Mouse (Mus musculus): ENCODE data around the gene Cbl. TPM values are rescaled to one million over a fixed set of nuclear protein-coding genes. Genes with fewer than 3 reads are reported as not detected.
A peak's percentile ranks its signal among the peaks of the same experiment; 100 is the strongest.

The Cbl gene
- polyA plus RNA-seq, 1 experiment from 2014 or later: 20.2 TPM

GRCm38 (mm10) chr9:44147290-44147689 is 86.6 kb downstream of the Cbl start:
- peak; percentile 48 for TF ChIP-seq CTCF (IDR thresholded peaks at IDR 0.05)
- no peaks in the 10 kb centered on the region for H3K27me3 ChIP-seq
- in situ Hi-C loops (cut with MboI; ENCODE audit: low pct_unique_long_range_greater_than_20kb): no loop called here
- DNase-seq (ENCODE audit: low read depth, low spot score) (no peak), ATAC-seq (no peak)
- ChIA-PET POLR2A (interaction anchor here (0.7 kb wide), 1 partner anchor 172 kb away, joined by 4 read pairs; no protein-coding TSS in a partner anchor), CTCF (interaction anchor here (1.6 to 1.8 kb wide), 3 partner anchors 9 to 28 kb away, joined by 4 to 5 read pairs (median 5); no protein-coding TSS in a partner anchor)

DNA sequence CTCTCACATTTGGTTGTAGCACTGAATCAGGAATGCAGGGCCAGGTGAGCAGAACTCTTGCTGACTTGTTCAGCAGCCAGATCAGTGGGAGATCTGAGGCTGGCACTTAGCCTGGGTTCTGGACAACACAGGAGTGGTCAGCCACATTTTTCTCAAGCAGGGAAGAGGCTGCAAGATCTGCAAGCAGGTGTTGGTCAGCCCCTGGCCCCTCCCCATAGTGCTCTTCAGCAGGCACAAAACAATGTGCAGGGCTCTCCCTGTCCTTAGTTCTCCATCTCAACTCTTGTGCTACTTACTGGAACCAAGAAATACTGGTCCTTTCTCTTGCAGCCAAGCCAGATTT is 89.2 kb downstream of the Cbl start:
- CTCF ChIA-PET: no interaction called here
- no peak for TF ChIP-seq CTCF (IDR thresholded peaks at IDR 0.05)
- POLR2A ChIA-PET: no interaction called here

DNA sequence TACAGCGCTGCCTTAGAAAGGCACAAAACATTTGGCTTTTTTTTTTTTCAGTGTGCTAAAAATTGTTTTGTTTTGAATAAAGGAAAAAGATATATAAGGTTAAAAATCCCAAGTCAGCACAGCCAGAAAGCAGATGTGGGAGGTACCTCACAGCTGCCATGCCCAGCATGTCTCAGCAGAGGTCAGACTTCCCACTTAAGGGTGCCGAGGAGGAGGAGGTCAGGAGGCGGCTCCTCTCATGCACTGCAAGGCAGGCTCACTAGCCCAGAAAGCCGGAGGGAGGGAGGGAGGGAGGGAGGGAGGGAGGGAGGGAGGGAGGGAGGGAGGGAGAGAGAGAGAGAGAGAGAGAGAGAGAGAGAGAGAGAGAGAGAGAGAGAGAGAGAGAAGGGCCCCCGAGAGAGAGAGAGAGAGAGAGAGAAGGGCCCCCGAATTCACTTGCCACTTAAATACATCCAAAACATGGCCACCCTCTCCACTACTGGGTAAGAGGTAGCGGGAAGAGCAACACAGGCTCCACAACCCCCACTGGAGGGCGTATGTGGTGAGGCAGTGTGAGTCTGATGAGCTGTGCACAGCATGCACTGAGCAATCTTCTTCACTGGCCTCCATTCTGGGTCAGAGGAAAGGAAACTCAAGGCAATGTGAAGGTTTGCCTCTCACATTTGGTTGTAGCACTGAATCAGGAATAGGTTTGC is 89.7 kb downstream of the Cbl start:
- in situ Hi-C loops (cut with MboI; ENCODE audit: low pct_unique_long_range_greater_than_20kb): no loop called here
- ChIA-PET POLR2A (interaction anchor here (1.7 kb wide), 1 partner anchor 9 kb away, joined by 4 read pairs; no protein-coding TSS in a partner anchor), CTCF (no interaction called here)
- ATAC-seq: no peak
- TF ChIP-seq CTCF (IDR thresholded peaks at IDR 0.05): no peak
- no peaks in the 10 kb centered on the region for H3K27me3 ChIP-seq
- DNase-seq (ENCODE audit: low read depth, low spot score): no peak

More for the DNA sequence above, 89.2 kb downstream of the Cbl start:
- no peak for ATAC-seq
- no peaks in the 10 kb centered on the region for H3K27me3 ChIP-seq
- no peak for DNase-seq (ENCODE audit: low read depth, low spot score)
- in situ Hi-C loops (cut with MboI; ENCODE audit: low pct_unique_long_range_greater_than_20kb): no loop called here

DNA sequence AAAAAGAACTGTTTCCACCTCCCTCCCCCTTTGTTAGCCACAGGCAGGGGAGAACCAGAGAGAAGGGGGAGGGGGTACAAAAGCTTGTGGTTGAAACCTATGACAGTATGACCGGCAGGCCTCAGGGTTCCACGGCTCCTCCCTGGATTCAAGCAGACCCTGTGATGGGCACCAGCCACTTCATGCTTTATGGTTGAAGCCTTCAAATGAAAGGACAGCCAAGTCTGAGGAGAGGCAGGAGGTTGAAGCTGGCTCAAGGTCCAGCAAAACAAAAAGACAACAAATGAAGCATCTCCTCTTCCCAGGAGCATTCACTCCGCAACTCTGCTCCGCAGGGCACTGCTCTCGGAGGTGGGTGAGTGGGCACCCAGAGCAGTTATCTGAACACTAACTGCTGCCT is 90.4 kb downstream of the Cbl start:
- CTCF ChIA-PET: no interaction called here

DNA sequence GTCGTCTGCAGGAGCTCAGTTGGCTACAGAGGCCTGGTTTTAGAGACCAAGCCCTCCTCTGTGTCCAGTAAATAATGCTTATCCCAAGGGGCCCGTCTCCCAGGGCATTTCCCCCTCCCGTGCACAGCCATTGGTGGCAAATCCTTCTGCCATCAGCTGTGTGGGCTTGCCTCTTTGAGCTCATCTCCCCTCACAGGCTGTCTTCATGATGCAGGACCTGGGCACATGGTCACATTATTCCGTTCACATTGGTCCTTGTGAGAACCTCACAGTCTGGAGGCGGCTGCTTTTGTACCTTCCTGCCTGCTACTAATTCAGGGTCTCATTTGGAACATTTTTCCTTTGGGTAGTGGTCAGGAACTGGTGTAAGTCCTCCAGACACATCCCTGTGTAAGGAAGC is 91.9 kb downstream of the Cbl start:
- in situ Hi-C loops (cut with MboI; ENCODE audit: low pct_unique_long_range_greater_than_20kb): no loop called here
- H3K27me3 ChIP-seq: no peaks in the 10 kb centered on the region
- no peak for TF ChIP-seq CTCF (IDR thresholded peaks at IDR 0.05)
- ChIA-PET CTCF (interaction anchor here (1.4 to 1.5 kb wide), 3 partner anchors 16 to 92 kb away, joined by 3 to 4 read pairs (median 4); partner anchors contain the start of gene Cbl), POLR2A (no interaction called here)
- DNase-seq (ENCODE audit: low read depth, low spot score): no peak
- ATAC-seq: no peak

More for the DNA sequence above, 90.4 kb downstream of the Cbl start:
- no peak for ATAC-seq
- H3K27me3 ChIP-seq: no peaks in the 10 kb centered on the region
- in situ Hi-C loops (cut with MboI; ENCODE audit: low pct_unique_long_range_greater_than_20kb): no loop called here
- DNase-seq (ENCODE audit: low read depth, low spot score): no peak
- TF ChIP-seq CTCF (IDR thresholded peaks at IDR 0.05): no peak
- POLR2A ChIA-PET: interaction anchor here (1.7 kb wide), 1 partner anchor 10 kb away, joined by 4 read pairs; no protein-coding TSS in a partner anchor

- no peak for TF ChIP-seq CTCF (IDR thresholded peaks at IDR 0.05)
- no peak for ATAC-seq
- no peaks in the 10 kb centered on the region for H3K27me3 ChIP-seq
- in situ Hi-C loops (cut with MboI; ENCODE audit: low pct_unique_long_range_greater_than_20kb): no loop called here
- no peak for DNase-seq (ENCODE audit: low read depth, low spot score)
- CTCF ChIA-PET: interaction anchor here (1.4 kb wide), 1 partner anchor 12 kb away, joined by 5 read pairs; no protein-coding TSS in a partner anchor
- POLR2A ChIA-PET: no interaction called here
Measured at GRCm38 (mm10) chr9:44137846-44138245, 96.0 kb downstream of the Cbl start.

GRCm38 (mm10) chr9:44135731-44136411 is 98.0 kb downstream of the Cbl start:
- in situ Hi-C loops (cut with MboI; ENCODE audit: low pct_unique_long_range_greater_than_20kb): no loop called here
- POLR2A ChIA-PET: interaction anchor here (0.7 to 1.4 kb wide), 2 partner anchors 89 to 98 kb away, joined by 3 to 6 read pairs; partner anchors contain the start of gene Cbl
- ATAC-seq (peak; percentile 49), DNase-seq (ENCODE audit: low read depth, low spot score) (no peak)
- no peak for TF ChIP-seq CTCF (IDR thresholded peaks at IDR 0.05)
- CTCF ChIA-PET: interaction anchor here (0.7 to 1.4 kb wide), 4 partner anchors 9 to 99 kb away, joined by 3 to 5 read pairs (median 4); no protein-coding TSS in a partner anchor
- no peaks in the 10 kb centered on the region for H3K27me3 ChIP-seq

GRCm38 (mm10) chr9:44134851-44135730 is 98.8 kb downstream of the Cbl start:
- DNase-seq (ENCODE audit: low read depth, low spot score) (no peak), ATAC-seq (peak; percentile 28)
- ChIA-PET CTCF (interaction anchor here (0.6 to 1.1 kb wide), 4 partner anchors 9 to 99 kb away, joined by 3 to 4 read pairs (median 3); no protein-coding TSS in a partner anchor), POLR2A (interaction anchor here (0.6 to 1.4 kb wide), 3 partner anchors 10 to 99 kb away, joined by 3 to 6 read pairs (median 4); partner anchors contain the start of gene Cbl)
- in situ Hi-C loops (cut with MboI; ENCODE audit: low pct_unique_long_range_greater_than_20kb): no loop called here
- H3K27me3 ChIP-seq: no peaks in the 10 kb centered on the region
- no peak for TF ChIP-seq CTCF (IDR thresholded peaks at IDR 0.05)

- ChIA-PET POLR2A (interaction anchor here (0.6 kb wide), 1 partner anchor 212 kb away, joined by 4 read pairs; no protein-coding TSS in a partner anchor), CTCF (no interaction called here)
- no peaks in the 10 kb centered on the region for H3K27me3 ChIP-seq
- DNase-seq (ENCODE audit: low read depth, low spot score) (peak; percentile 31), ATAC-seq (peak; percentile 10)
- in situ Hi-C loops (cut with MboI; ENCODE audit: low pct_unique_long_range_greater_than_20kb): no loop called here
- no peak for TF ChIP-seq CTCF (IDR thresholded peaks at IDR 0.05)
Measured at GRCm38 (mm10) chr9:44134101-44134850, 99.6 kb downstream of the Cbl start, which contains the start of gene Mcam. TSS of gene Mcam (plus strand) at chr9:44134469.

Measured in Patski (cell line).